Mouse (Mus musculus): ENCODE measurements around the gene Epha2. TPM values are rescaled to one million over a fixed set of nuclear protein-coding genes. Genes with fewer than 3 reads are reported as not detected.

The Epha2 gene
- polyA plus RNA-seq, 1 experiment from 2014 or later = 0.58 TPM

GRCm38 (mm10) chr4:141311506-141311905, 10.5 kb downstream of the Epha2 start:
- no peaks in the 10 kb centered on the region for H3K36me3 ChIP-seq (ENCODE audit: control insufficient read depth, insufficient read depth, low read length)
- H3K9me3 ChIP-seq (replicated peaks; ENCODE audit: control insufficient read depth, low read length) = no peaks in the 10 kb centered on the region
- H3K4me2 ChIP-seq (ENCODE audit: low read length) = no peak overlapping the region
- no peak overlapping the region for H3K9ac ChIP-seq (ENCODE audit: low read length)
- DNase-seq (ENCODE audit: low spot score) (no peak), ATAC-seq (no peak)
- H3K4me3 ChIP-seq (ENCODE audit: low read depth, low read length) = no peak overlapping the region
- 67% methylated on average over 6 of the region's 6 CpGs for WGBS
- peaks cover 8% of the 10 kb centered on the region for H3K4me1 ChIP-seq (ENCODE audit: control insufficient read depth, insufficient read depth, low read length)
- H3K27ac ChIP-seq (ENCODE audit: low read depth, low read length) = no peak overlapping the region
- H3K27me3 ChIP-seq (replicated peaks; ENCODE audit: control insufficient read depth, insufficient read depth, low read length) = no peaks in the 10 kb centered on the region

GRCm38 (mm10) chr4:141311908-141312307, 10.9 kb downstream of the Epha2 start:
- no peaks in the 10 kb centered on the region for H3K36me3 ChIP-seq (ENCODE audit: control insufficient read depth, insufficient read depth, low read length)
- H3K9me3 ChIP-seq (replicated peaks; ENCODE audit: control insufficient read depth, low read length) = no peaks in the 10 kb centered on the region
- no peak overlapping the region for H3K27ac ChIP-seq (ENCODE audit: low read depth, low read length)
- H3K4me3 ChIP-seq (ENCODE audit: low read depth, low read length) = no peak overlapping the region
- no peak overlapping the region for H3K4me2 ChIP-seq (ENCODE audit: low read length)
- DNase-seq (ENCODE audit: low spot score) (no peak), ATAC-seq (no peak)
- WGBS = 76% methylated on average over 2 of the region's 2 CpGs
- no peak overlapping the region for H3K9ac ChIP-seq (ENCODE audit: low read length)
- H3K4me1 ChIP-seq (ENCODE audit: control insufficient read depth, insufficient read depth, low read length) = peaks cover 8% of the 10 kb centered on the region
- no peaks in the 10 kb centered on the region for H3K27me3 ChIP-seq (replicated peaks; ENCODE audit: control insufficient read depth, insufficient read depth, low read length)

GRCm38 (mm10) chr4:141312513-141313131, 11.6 kb downstream of the Epha2 start:
- no peak for ATAC-seq

GRCm38 (mm10) chr4:141313481-141313880, 12.4 kb downstream of the Epha2 start:
- H3K4me3 ChIP-seq (ENCODE audit: low read depth, low read length) = no peak overlapping the region

More at GRCm38 (mm10) chr4:141312513-141313131, 11.6 kb downstream of the Epha2 start:
- DNase-seq (ENCODE audit: low spot score) = no peak
- Histone ChIP-seq H3K9me3 (replicated peaks; ENCODE audit: control insufficient read depth, low read length) (no peaks in the 10 kb centered on the region), H3K4me1 (ENCODE audit: control insufficient read depth, insufficient read depth, low read length) (peaks cover 8% of the 10 kb centered on the region), H3K36me3 (ENCODE audit: control insufficient read depth, insufficient read depth, low read length) (no peaks in the 10 kb centered on the region), H3K27ac (ENCODE audit: low read depth, low read length) (no peak overlapping the region), H3K4me3 (ENCODE audit: low read depth, low read length) (no peak overlapping the region), H3K27me3 (replicated peaks; ENCODE audit: control insufficient read depth, insufficient read depth, low read length) (no peaks in the 10 kb centered on the region), H3K4me2 (ENCODE audit: low read length) (no peak overlapping the region), H3K9ac (ENCODE audit: low read length) (no peak overlapping the region)
- 80% methylated on average over 17 of the region's 17 CpGs for whole genome bisulfite sequencing

GRCm38 (mm10) chr4:141313924-141314323, 12.9 kb downstream of the Epha2 start:
- Histone ChIP-seq H3K4me2 (ENCODE audit: low read length) (no peak overlapping the region), H3K9ac (ENCODE audit: low read length) (no peak overlapping the region), H3K4me3 (ENCODE audit: low read depth, low read length) (no peak overlapping the region), H3K27ac (ENCODE audit: low read depth, low read length) (no peak overlapping the region), H3K9me3 (replicated peaks; ENCODE audit: control insufficient read depth, low read length) (no peaks in the 10 kb centered on the region), H3K4me1 (ENCODE audit: control insufficient read depth, insufficient read depth, low read length) (peaks cover 8% of the 10 kb centered on the region), H3K27me3 (replicated peaks; ENCODE audit: control insufficient read depth, insufficient read depth, low read length) (no peaks in the 10 kb centered on the region), H3K36me3 (ENCODE audit: control insufficient read depth, insufficient read depth, low read length) (no peaks in the 10 kb centered on the region)
- ATAC-seq = no peak
- DNase-seq (ENCODE audit: low spot score) = no peak
- WGBS = 51% methylated on average over 10 of the region's 11 CpGs

More at GRCm38 (mm10) chr4:141313481-141313880, 12.4 kb downstream of the Epha2 start:
- no peak overlapping the region for H3K4me2 ChIP-seq (ENCODE audit: low read length)
- H3K9me3 ChIP-seq (replicated peaks; ENCODE audit: control insufficient read depth, low read length) = no peaks in the 10 kb centered on the region
- no peak overlapping the region for H3K9ac ChIP-seq (ENCODE audit: low read length)
- no peaks in the 10 kb centered on the region for H3K27me3 ChIP-seq (replicated peaks; ENCODE audit: control insufficient read depth, insufficient read depth, low read length)
- H3K27ac ChIP-seq (ENCODE audit: low read depth, low read length) = no peak overlapping the region
- H3K4me1 ChIP-seq (ENCODE audit: control insufficient read depth, insufficient read depth, low read length) = peaks cover 8% of the 10 kb centered on the region
- DNase-seq (ENCODE audit: low spot score) (no peak), ATAC-seq (no peak)
- H3K36me3 ChIP-seq (ENCODE audit: control insufficient read depth, insufficient read depth, low read length) = no peaks in the 10 kb centered on the region
- WGBS = 64% methylated on average over 8 of the region's 8 CpGs

GRCm38 (mm10) chr4:141314745-141315144, 13.7 kb downstream of the Epha2 start:
- no peaks in the 10 kb centered on the region for H3K36me3 ChIP-seq (ENCODE audit: control insufficient read depth, insufficient read depth, low read length)
- 86% methylated on average over 6 of the region's 6 CpGs for WGBS

GRCm38 (mm10) chr4:141316023-141316422, 15.0 kb downstream of the Epha2 start:
- Histone ChIP-seq H3K9me3 (replicated peaks; ENCODE audit: control insufficient read depth, low read length) (no peaks in the 10 kb centered on the region), H3K27me3 (replicated peaks; ENCODE audit: control insufficient read depth, insufficient read depth, low read length) (no peaks in the 10 kb centered on the region), H3K9ac (ENCODE audit: low read length) (no peak overlapping the region), H3K27ac (ENCODE audit: low read depth, low read length) (no peak overlapping the region), H3K4me2 (ENCODE audit: low read length) (no peak overlapping the region), H3K36me3 (ENCODE audit: control insufficient read depth, insufficient read depth, low read length) (no peaks in the 10 kb centered on the region), H3K4me3 (ENCODE audit: low read depth, low read length) (no peak overlapping the region), H3K4me1 (ENCODE audit: control insufficient read depth, insufficient read depth, low read length) (no peaks in the 10 kb centered on the region)
- WGBS = 83% methylated on average over 7 of the region's 7 CpGs
- DNase-seq (ENCODE audit: low spot score) (no peak), ATAC-seq (no peak)

More at GRCm38 (mm10) chr4:141314745-141315144, 13.7 kb downstream of the Epha2 start:
- peaks cover 8% of the 10 kb centered on the region for H3K4me1 ChIP-seq (ENCODE audit: control insufficient read depth, insufficient read depth, low read length)
- no peaks in the 10 kb centered on the region for H3K27me3 ChIP-seq (replicated peaks; ENCODE audit: control insufficient read depth, insufficient read depth, low read length)
- H3K9me3 ChIP-seq (replicated peaks; ENCODE audit: control insufficient read depth, low read length) = no peaks in the 10 kb centered on the region
- no peak overlapping the region for H3K4me2 ChIP-seq (ENCODE audit: low read length)
- ATAC-seq (no peak), DNase-seq (ENCODE audit: low spot score) (no peak)
- no peak overlapping the region for H3K4me3 ChIP-seq (ENCODE audit: low read depth, low read length)
- H3K9ac ChIP-seq (ENCODE audit: low read length) = no peak overlapping the region
- no peak overlapping the region for H3K27ac ChIP-seq (ENCODE audit: low read depth, low read length)

- DNase-seq (ENCODE audit: low spot score) (no peak), ATAC-seq (no peak)
- no peak overlapping the region for H3K4me2 ChIP-seq (ENCODE audit: low read length)
- no peaks in the 10 kb centered on the region for H3K27me3 ChIP-seq (replicated peaks; ENCODE audit: control insufficient read depth, insufficient read depth, low read length)
- 91% methylated on average over 18 of the region's 18 CpGs for WGBS
- no peak overlapping the region for H3K27ac ChIP-seq (ENCODE audit: low read depth, low read length)
- H3K9ac ChIP-seq (ENCODE audit: low read length) = no peak overlapping the region
- no peaks in the 10 kb centered on the region for H3K36me3 ChIP-seq (ENCODE audit: control insufficient read depth, insufficient read depth, low read length)
- no peak overlapping the region for H3K4me3 ChIP-seq (ENCODE audit: low read depth, low read length)
- no peaks in the 10 kb centered on the region for H3K4me1 ChIP-seq (ENCODE audit: control insufficient read depth, insufficient read depth, low read length)
- no peaks in the 10 kb centered on the region for H3K9me3 ChIP-seq (replicated peaks; ENCODE audit: control insufficient read depth, low read length)
These were observed 15.6 kb downstream of the Epha2 start for GRCm38 (mm10) chr4:141316498-141317180.

GRCm38 (mm10) chr4:141317914-141318313, 16.9 kb downstream of the Epha2 start:
- H3K27me3 ChIP-seq (replicated peaks; ENCODE audit: control insufficient read depth, insufficient read depth, low read length) = no peaks in the 10 kb centered on the region
- no peaks in the 10 kb centered on the region for H3K4me1 ChIP-seq (ENCODE audit: control insufficient read depth, insufficient read depth, low read length)
- H3K36me3 ChIP-seq (ENCODE audit: control insufficient read depth, insufficient read depth, low read length) = no peaks in the 10 kb centered on the region
- H3K9me3 ChIP-seq (replicated peaks; ENCODE audit: control insufficient read depth, low read length) = no peaks in the 10 kb centered on the region
- no peak overlapping the region for H3K27ac ChIP-seq (ENCODE audit: low read depth, low read length)
- H3K4me3 ChIP-seq (ENCODE audit: low read depth, low read length) = no peak overlapping the region
- ATAC-seq (no peak), DNase-seq (ENCODE audit: low spot score) (no peak)
- 87% methylated on average over 7 of the region's 7 CpGs for WGBS
- no peak overlapping the region for H3K4me2 ChIP-seq (ENCODE audit: low read length)
- H3K9ac ChIP-seq (ENCODE audit: low read length) = no peak overlapping the region

Measured in forebrain, embryonic 14.5 days (tissue).